Mouse (Mus musculus) lung, postnatal 0 days (tissue): ENCODE data around the gene Cfap157. TPM values are rescaled to one million over a fixed set of nuclear protein-coding genes. Genes with fewer than 3 reads are reported as not detected.

Experiments used
- ATAC-seq: fragments of 200-750 bp; cut with Nextera tagmentation; 2 replicates; pipeline ENCODE4 v1.8.0; 2017; ENCODE audit warnings: moderate library complexity
- DNase-seq: peaks from one replicate; pipeline ENCODE4 v3.0.0-alpha.2; 2016; ENCODE audit warnings: low spot score
- H3K27ac ChIP-seq: fragments of 300-500 bp; sonication (generic); 2 replicates; pipeline ENCODE4 v1.5.1; 2014; ENCODE audit warnings: antibody characterized with exemption, mild to moderate bottlenecking, low read length, mixed read lengths
- H3K27me3 ChIP-seq: fragments of 300-500 bp; sonication (generic); replicated peaks from 2 replicates; pipeline ENCODE4 v1.6.1; 2014; ENCODE audit warnings: low read length, mixed read lengths; ENCODE audit not compliant: insufficient read depth
- H3K36me3 ChIP-seq: fragments of 300-500 bp; sonication (generic); 2 replicates; pipeline ENCODE4 v1.6.1; 2014; ENCODE audit warnings: low read length, mixed read lengths; ENCODE audit not compliant: insufficient read depth
- H3K4me1 ChIP-seq: fragments of 300-500 bp; sonication (generic); 2 replicates; pipeline ENCODE4 v1.6.1; 2014; ENCODE audit warnings: antibody characterized with exemption, low read depth, low read length, mixed read lengths; ENCODE audit not compliant: insufficient read depth
- H3K4me2 ChIP-seq: fragments of 300-500 bp; sonication (generic); replicated peaks from 2 replicates; pipeline ENCODE4 v1.6.1; 2014; ENCODE audit warnings: low read depth, mild to moderate bottlenecking, low read length, moderate library complexity, mixed read lengths
- H3K4me3 ChIP-seq: fragments of 300-500 bp; sonication (generic); 2 replicates; pipeline ENCODE4 v1.5.1; 2014; ENCODE audit warnings: low read depth, low read length
- H3K9ac ChIP-seq: fragments of 300-500 bp; sonication (generic); replicated peaks from 2 replicates; pipeline ENCODE4 v1.6.1; 2014; ENCODE audit warnings: low read depth, mild to moderate bottlenecking
- H3K9me3 ChIP-seq: fragments of 300-500 bp; sonication (generic); 2 replicates; pipeline ENCODE4 v1.6.1; 2016; ENCODE audit warnings: low read length, mixed read lengths
- CTCF ChIP-seq: IDR thresholded peaks from 2 replicates; pipeline ENCODE4 v1.5.1; 2016; ENCODE audit warnings: antibody characterized with exemption, mild to moderate bottlenecking
- EP300 ChIP-seq: IDR thresholded peaks from 2 replicates; pipeline ENCODE4 v1.6.1; 2016; ENCODE audit warnings: antibody characterized with exemption, mild to moderate bottlenecking, control low read depth
- WGBS: fragments of 180-500 bp; shearing (Covaris S2); extraction: QIAGEN DNeasy Blood & Tissue Kit; methylation state at CpG from one replicate; pipeline ENCODE4 v1.1.7; 2014; 5-methylcytosine and 5-hydroxymethylcytosine counted together
- polyA plus RNA-seq: library from polyadenylated mRNA; unstranded; fragments of >200 nt; fragmentation: Nextera tagmentation; extraction: Ambion mirVana; gene quantifications from 2 replicates; pipeline ENCODE4 v1.2.1, GENCODE M21; 2015

The Cfap157 gene
- polyA plus RNA-seq, 1 experiment from 2014 or later = 2.2 TPM

DNA sequence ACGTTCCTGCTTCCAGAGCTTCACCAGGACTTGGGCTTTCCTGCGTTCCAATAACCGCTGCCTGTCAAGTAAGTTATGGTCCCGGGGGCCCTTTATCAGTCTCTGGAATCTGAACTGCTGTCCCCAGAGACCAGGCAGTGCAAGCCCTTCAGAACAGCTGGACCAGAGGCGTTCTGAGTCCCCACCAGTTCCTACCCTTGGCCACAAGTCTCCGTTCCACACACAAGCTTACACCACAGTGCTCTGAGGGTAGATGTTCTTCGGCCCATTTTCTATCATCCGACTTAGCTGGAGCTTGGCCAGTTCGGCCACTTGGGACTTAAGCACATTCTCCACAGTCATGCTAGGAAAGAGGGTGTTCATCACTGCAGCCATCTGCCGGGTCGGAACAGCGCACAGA lies 17.0 kb downstream of the Cfap157 start:
- H3K36me3 ChIP-seq = no peaks in the 10 kb centered on the region
- ATAC-seq (no peak), DNase-seq (no peak)
- H3K4me2 ChIP-seq = no peak overlapping the region
- H3K4me3 ChIP-seq = no peak overlapping the region
- no peak overlapping the region for H3K27ac ChIP-seq
- H3K4me1 ChIP-seq = no peaks in the 10 kb centered on the region
- no peaks in the 10 kb centered on the region for H3K27me3 ChIP-seq
- no peaks in the 10 kb centered on the region for H3K9me3 ChIP-seq
- H3K9ac ChIP-seq = no peak overlapping the region
- 68% methylated on average over 12 of the region's 12 CpGs for WGBS
- TF ChIP-seq CTCF = no peak
- no peak for TF ChIP-seq EP300

DNA sequence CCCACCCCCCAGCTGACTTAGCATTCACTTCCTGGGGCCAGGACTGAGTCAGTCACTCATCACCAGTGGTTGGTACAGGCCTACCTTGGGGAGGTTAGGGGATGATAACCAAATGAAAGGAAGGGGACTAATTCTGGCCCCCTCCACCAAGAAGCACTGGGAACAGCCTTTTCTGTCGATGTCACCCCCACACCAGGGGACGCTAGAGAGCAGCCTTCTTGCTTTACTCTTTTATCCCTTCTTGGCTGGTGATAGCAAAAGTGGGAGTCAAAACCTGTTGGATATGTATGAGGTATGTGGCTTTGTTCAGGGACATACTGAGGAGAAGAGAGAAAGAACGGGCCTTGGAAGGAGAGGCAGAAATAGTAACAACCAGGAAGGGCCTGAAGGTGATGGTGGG lies 20.9 kb downstream of the Cfap157 start:
- no peak overlapping the region for H3K27ac ChIP-seq

DNA sequence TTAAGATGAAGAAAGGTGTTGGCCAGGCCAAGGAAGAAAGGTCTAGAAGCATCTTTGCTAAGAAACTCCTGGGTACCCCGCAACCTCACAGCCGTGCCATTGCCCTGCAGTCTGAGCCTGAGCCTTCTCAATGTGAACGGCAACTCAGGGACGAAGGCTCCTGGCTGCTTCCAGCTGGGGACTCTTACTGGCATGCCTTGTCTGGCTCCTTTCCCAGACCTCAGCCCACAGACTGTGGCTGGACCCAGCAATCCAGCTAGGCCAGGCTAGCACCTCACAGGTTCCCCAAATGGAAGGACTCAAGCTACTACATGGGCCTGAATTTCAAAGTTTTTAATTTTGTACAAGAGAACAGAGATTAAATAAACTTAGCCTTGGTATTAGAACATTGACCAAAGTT lies 22.4 kb downstream of the Cfap157 start:
- Histone ChIP-seq H3K4me1 (no peaks in the 10 kb centered on the region), H3K36me3 (0 out of 2 replicates have a peak, but pooled peaks cover 4% of the 10 kb centered on the region), H3K4me2 (no peak overlapping the region), H3K9ac (no peak overlapping the region), H3K4me3 (no peak overlapping the region), H3K27ac (no peak overlapping the region), H3K9me3 (no peaks in the 10 kb centered on the region), H3K27me3 (no peaks in the 10 kb centered on the region)
- TF ChIP-seq CTCF = no peak
- TF ChIP-seq EP300 = no peak
- ATAC-seq (no peak), DNase-seq (no peak)
- 75% methylated on average over 4 of the region's 4 CpGs for WGBS

More for the DNA sequence above, 20.9 kb downstream of the Cfap157 start:
- Histone ChIP-seq H3K4me2 (no peak overlapping the region), H3K36me3 (0 out of 2 replicates have a peak, but pooled peaks cover 4% of the 10 kb centered on the region), H3K4me3 (no peak overlapping the region), H3K4me1 (no peaks in the 10 kb centered on the region), H3K9me3 (no peaks in the 10 kb centered on the region), H3K27me3 (no peaks in the 10 kb centered on the region), H3K9ac (no peak overlapping the region)
- 71% methylated on average over 3 of the region's 3 CpGs for WGBS
- no peak for ATAC-seq
- no peak for DNase-seq
- peak; percentile 52 for TF ChIP-seq CTCF
- no peak for TF ChIP-seq EP300

DNA sequence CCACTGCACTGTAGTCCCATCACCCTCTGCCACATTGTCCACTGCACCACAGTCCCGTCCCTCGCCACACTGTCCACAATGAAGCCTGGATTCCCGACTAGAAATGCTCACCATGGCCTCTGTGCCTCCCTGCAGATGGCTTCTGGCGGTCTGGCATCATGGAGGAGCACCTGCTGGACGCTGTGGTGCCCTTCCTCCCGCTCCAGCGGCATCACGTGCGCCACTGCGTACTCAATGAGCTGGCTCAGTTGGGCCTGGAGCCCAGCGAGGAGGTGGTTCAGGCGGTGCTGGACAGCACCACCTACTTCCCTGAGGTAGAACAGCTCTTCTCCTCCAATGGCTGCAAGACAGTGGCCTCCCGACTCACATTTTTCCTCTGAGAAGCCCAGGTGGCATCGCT lies 22.9 kb downstream of the Cfap157 start:
- whole genome bisulfite sequencing = 89% methylated on average over 14 of the region's 14 CpGs
- Histone ChIP-seq H3K36me3 (0 out of 2 replicates have a peak, but pooled peaks cover 4% of the 10 kb centered on the region), H3K4me1 (no peaks in the 10 kb centered on the region), H3K9me3 (no peaks in the 10 kb centered on the region), H3K27ac (no peak overlapping the region), H3K27me3 (no peaks in the 10 kb centered on the region), H3K4me3 (no peak overlapping the region), H3K4me2 (no peak overlapping the region), H3K9ac (no peak overlapping the region)
- ATAC-seq = no peak
- no peak for DNase-seq
- TF ChIP-seq EP300 (no peak), CTCF (no peak)

DNA sequence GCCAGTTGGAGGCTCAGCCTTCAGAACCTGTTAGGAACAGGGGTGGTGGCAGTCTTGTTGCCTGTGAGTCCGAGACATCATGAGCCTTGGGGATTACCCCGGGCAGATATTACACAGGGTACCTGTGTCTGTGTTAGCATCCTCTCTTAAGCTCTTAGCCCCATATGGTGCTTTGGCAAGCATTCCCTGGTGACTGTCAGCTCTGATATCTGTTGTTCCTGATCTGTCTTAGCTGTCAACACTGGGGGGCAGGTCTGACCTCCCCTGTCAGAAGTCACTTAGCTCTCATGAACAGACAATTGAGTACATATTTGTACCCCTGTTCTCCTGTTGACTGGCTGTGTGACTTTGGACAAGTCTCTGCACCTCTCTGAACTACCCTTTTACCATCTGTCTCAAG lies 25.2 kb downstream of the Cfap157 start:
- H3K9ac ChIP-seq = no peak overlapping the region
- peaks cover 7% of the 10 kb centered on the region; the same call in 1 of the 2 replicates for H3K36me3 ChIP-seq
- TF ChIP-seq EP300 (no peak), CTCF (no peak)
- 91% methylated on average over 2 of the region's 2 CpGs for WGBS
- DNase-seq (no peak), ATAC-seq (no peak)
- no peak overlapping the region for H3K4me2 ChIP-seq
- H3K27me3 ChIP-seq = no peaks in the 10 kb centered on the region
- H3K9me3 ChIP-seq = no peaks in the 10 kb centered on the region
- no peak overlapping the region for H3K27ac ChIP-seq
- H3K4me1 ChIP-seq = no peaks in the 10 kb centered on the region
- no peak overlapping the region for H3K4me3 ChIP-seq

DNA sequence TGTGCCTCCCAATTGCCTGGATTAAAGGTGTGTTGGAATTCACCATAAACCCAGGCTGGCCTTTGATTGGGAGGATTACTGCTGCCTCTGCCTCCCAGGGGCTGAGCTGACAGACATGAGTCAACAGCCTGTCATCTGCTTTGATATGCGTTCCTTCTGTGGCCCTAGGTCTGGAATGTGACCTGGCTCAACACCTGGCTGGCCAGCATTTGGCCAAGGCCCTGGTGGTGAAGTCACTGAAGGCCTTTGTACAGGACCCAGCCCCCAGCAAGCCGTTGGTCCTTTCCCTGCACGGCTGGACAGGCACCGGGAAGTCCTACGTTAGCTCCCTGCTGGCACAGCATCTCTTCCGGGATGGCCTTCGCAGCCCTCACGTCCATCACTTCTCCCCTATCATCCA lies 25.7 kb downstream of the Cfap157 start:
- no peak overlapping the region for H3K4me2 ChIP-seq
- H3K9me3 ChIP-seq = no peaks in the 10 kb centered on the region
- no peaks in the 10 kb centered on the region for H3K27me3 ChIP-seq
- no peak for ATAC-seq
- peaks cover 9% of the 10 kb centered on the region; the same call in 1 of the 2 replicates for H3K36me3 ChIP-seq
- no peak overlapping the region for H3K9ac ChIP-seq
- no peaks in the 10 kb centered on the region for H3K4me1 ChIP-seq
- no peak overlapping the region for H3K27ac ChIP-seq
- WGBS = 69% methylated on average over 8 of the region's 8 CpGs
- TF ChIP-seq EP300 (no peak), CTCF (no peak)
- no peak for DNase-seq
- H3K4me3 ChIP-seq = no peak overlapping the region
